Mouse (Mus musculus): ENCODE measurements at regions not wholly inside any gene's neighbourhood (a gene's known extent, or its start where the extent isn't known, plus 50 kb on each side); places are given as distances from the start of the nearest gene placed in this dataset.

- no peak for DNase-seq
Measured at GRCm38 (mm10) chr15:68435961-68436360, 1935.3 kb upstream of the Lrrc6 start.

DNA sequence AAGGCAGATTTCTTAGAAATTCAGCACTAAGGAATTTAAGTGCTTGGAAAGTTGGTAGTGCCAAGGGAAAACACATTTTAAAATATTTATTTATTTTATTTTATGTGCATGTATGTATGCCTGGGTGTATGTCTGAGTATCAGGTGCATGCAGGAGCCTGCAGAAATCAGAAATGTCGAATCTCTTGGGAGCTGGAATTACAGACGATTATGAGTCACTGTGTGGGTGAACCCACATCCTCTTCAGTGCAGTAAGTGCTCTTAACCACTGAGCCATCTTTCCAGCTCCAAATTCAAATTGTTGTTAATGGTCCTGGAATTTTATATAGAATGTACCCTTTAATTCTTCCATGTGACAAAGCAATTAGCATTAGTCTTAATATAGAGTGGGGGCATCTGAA, 1930.5 kb upstream of the Lrrc6 start:
- no peak for DNase-seq

DNA sequence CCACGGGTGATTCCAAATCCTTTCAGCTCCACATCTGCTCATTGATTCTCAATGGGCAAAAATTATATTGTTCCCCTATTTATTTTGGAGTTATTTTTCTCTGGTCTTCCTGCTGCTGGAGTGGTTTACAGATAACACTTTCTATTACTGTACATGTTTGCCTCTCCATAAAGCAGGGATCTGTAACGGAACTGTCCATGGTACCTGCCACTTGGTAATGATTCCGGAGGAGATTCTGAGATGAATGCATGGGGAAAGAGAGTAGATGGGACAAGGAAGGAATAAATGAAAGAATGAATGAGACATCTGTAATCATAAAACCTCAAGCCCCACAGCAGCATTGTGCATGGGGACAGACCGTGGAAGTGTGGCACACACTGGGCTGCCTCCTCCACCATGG, 1929.8 kb upstream of the Lrrc6 start:
- DNase-seq = no peak

DNA sequence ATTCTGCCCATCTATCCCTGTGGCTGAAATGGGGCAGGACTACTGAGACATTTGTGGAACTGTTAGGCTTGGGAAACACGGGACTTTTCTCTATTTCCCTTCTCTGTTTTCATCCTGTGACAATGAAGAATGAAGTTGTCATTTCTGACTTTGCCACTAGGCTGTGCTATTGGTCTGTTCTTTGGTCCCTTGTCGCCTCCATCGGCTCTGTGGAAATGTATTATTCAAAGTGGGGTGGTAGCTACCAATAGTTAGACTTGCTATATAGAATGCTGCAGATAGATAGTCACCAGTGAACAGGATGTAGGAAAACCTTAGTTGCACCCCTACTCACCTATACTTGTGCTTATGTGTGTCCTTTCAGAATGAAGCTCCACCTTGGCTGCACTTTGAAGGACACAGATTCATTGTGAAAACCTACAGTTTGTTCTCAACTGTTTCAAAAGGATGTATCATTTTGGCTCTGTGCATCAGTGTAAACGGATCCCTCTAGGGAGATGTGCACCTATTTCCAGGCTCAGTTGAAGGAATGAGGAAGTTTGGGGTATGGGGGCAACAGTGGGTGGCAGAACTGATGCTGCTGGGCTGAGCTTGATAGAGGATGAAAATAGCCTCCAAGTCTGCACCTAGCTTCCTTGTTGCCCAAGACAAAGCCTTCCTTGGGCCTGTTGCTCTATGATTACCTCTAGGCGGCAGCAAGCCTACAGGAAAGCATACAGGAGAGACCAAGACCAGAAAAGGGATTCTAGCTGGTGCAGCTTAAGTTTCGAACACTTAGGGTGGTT, 1927.9 kb upstream of the Lrrc6 start:
- DNase-seq = peak; percentile 43

- no peak for DNase-seq
Measured at GRCm38 (mm10) chr15:68417142-68417541, 1916.4 kb upstream of the Lrrc6 start.

GRCm38 (mm10) chr15:68415401-68415925, 1914.8 kb upstream of the Lrrc6 start:
- peak; percentile 28 for DNase-seq

DNA sequence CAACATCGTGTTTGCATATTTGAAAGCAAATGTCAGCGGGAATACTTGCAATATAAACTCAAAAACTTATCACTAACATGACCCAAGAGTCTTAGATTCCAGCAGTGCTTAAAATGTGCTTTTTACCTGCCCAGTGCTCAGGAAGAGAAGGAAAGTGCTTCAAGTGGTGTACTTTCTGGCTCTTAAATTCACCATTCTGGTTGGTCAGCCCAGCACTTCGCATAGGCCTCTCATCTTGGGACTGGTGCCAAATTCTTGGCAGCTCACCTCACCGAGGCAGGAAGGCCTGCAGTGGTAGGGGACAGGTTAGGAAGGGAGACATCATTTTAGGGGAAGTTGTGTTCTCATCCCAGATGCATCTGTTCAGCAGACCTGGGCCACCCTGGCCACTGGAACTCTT, 1913.3 kb upstream of the Lrrc6 start:
- DNase-seq = no peak

- no peak for DNase-seq
Measured at GRCm38 (mm10) chr15:68412697-68413096, 1912.0 kb upstream of the Lrrc6 start.

DNA sequence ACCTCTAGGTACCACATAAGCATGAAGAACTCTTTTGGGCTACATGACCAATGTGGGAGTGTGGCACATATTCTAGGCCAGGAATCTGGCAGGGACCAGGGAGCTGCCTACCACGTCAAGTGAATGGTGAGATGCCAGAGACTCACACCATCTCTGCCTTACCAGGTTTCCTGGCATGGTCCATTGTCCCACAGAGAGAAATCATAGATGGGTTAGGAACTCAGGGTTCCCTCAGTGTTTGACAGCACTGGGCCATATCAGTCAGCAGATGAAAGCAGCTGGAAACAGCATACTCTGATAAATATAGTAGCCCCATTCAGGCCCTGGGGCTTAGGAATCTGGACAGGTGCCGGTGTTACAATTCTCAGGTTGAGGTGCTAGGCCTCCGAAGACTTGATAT, 1911.4 kb upstream of the Lrrc6 start:
- no peak for DNase-seq

- no peak for DNase-seq
Measured at GRCm38 (mm10) chr15:68403554-68404070, 1902.9 kb upstream of the Lrrc6 start.

DNA sequence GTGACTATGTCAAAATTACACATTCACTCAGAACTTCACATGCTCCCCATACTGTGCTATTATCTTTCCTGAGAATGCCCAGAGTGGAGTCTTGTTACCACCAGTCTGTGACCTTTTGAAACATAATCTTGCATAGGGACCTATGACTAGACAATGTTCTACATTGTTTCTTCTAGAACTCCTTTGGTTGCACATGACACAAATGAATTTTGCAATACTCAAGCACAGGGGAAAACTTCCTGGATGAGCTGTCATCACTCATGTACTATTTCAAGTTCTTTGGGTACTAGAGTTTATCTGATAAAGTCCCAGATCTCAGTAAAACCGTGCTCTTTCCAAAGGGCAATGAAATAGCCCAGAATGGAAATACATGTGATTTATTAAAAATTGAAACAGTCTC, 1901.0 kb upstream of the Lrrc6 start:
- DNase-seq = no peak

GRCm38 (mm10) chr15:68401006-68401405, 1900.3 kb upstream of the Lrrc6 start:
- no peak for DNase-seq

DNA sequence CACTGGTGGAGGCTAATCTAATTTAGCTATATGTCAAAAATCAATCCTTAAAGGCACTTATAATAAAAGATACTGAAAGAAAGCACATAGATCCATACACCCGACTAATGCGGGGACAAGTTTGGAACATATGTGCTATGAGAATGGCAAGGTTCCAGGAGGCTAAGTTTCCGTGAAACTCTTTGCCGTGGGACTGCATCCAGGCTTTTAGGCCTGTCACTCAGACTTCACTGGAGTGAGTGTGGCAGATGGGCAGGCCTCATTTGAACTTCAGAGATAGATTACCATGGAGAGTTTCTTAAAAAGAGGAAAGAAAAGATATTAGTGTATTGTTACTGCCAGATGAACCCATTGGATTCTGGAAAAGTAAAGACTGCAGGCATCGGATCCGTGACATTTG, 1895.9 kb upstream of the Lrrc6 start:
- no peak for DNase-seq

DNA sequence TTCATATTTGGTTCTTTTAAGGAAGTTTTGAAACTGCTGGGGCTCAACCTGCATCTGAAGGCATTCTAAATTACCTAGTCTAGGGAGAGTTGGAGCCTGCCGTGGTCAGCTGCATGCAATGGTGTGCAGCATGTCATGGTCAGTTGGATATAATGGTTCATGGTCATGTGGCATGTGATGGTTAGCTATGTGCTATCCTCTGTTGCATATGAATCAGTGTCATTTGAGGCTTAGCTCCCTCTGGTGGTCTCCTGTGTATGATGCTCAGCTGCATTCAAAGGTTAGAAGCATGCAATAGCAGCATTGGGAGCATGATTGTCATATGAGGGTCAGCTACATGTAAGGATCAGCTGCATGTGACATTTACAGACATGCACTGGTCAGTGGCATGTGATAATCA, 1894.0 kb upstream of the Lrrc6 start:
- no peak for DNase-seq

GRCm38 (mm10) chr15:68394157-68394556, 1893.4 kb upstream of the Lrrc6 start:
- no peak for DNase-seq

- DNase-seq = no peak
Measured at GRCm38 (mm10) chr15:68391737-68392136, 1891.0 kb upstream of the Lrrc6 start.

DNA sequence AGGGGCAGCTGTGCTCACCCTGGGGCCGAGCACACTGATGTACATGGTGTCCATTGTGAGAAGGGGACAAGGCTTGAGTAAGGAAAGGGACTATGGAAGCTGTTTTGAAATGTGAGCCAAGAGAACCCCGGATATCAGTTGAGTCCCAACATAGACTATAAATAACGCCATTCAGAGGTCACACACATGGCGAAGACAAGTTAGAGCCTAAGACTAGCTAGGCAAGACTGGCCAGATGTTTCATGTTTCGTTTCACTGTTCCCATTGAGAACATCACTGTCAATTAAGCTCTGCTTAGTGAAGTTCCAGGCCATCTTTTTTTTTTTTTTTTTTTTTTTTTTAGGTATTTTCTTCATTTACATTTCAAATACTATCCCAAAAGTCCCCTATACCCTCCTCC, 1889.1 kb upstream of the Lrrc6 start:
- no peak for DNase-seq

DNA sequence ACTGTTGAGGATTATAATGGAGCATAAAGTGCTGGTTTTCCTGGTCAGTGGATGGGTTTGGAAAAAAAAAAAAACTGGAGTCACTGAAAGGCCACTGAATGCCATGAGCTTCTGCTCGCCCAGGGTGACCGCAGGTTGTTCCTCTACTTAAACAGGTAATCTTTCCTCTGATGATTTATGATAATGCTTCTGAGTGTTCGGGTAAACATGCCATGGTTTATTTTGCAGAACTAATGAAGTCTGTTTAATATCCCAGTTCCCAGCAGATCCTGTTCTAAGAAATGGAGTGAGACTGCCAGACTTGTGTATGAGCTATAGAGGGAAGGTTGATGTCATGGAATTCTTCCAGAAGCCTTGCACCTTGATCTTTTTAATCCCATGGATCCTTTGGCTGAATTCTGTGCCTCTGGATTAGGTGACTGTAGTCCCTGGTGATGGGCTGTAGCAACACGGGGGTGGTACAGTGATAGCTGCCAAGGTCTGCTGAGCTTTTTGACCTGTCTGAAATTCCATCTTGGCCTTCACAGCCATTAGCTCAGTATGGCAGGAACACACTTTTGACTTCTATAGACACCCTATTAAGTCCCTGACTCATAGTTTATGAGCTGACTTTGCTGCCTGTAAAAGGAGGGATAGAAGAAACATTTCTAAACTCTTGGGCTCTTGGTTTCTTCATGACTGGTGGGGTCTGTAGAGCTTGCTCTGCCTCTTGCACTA, 1886.8 kb upstream of the Lrrc6 start:
- DNase-seq = no peak

- DNase-seq = no peak
Measured at GRCm38 (mm10) chr15:68384571-68385335, 1884.0 kb upstream of the Lrrc6 start.

DNA sequence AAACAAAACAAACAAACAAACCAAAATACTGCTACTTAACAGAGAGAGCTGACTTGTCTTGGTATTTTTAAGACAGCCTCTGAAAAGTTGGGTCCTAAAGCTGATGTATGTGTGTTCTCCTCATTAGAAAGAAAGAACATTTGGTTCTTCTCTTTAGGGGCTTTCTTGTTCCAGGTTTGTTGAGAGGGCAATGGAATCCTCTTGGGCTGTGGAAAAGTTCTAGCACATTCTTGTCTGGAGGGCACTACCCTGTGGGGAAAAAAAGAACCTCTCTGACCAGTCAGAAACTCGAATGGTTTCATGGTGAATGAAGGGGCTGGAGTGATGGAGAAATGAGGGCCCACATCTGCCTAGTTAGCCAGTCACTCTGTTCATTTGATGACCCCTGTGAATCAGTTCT, 1874.5 kb upstream of the Lrrc6 start:
- DNase-seq = no peak

- DNase-seq = no peak
Measured at GRCm38 (mm10) chr15:68366816-68367215, 1866.1 kb upstream of the Lrrc6 start.

DNA sequence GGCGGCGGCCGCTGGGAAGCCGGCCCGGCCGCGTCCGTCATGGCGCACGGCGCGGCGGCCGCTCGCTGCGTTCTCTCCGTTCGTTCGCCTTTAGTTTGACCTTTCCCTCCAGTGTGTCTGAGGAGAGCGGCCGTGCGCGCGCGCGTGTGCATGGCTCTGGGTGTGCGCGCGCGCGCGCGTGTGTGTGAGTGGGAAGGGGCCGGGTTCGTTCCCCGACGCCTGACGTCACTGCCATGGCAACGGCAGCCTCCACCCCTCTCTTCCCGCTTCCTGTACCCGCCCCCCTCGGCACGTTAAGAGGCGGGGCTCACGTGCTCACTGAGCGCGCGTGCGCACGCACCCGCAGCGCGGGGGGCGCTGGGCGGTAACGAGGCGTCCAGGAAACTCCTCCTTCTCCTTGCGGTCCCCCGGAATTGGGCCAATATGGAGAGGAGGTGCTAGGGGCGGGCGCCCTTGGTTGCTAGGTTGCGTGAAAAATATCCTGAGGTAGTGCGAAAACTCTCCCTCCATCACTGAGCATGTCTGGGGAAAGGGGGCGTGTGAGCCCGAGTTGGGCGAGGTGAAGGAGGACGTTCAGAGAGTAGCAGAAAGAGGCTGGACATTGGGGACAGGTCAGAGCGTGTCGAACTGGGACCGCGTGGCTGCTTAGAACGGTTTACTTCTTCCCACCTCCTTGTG, 1862.5 kb upstream of the Lrrc6 start:
- DNase-seq = peak; percentile 99
